Mouse (Mus musculus): ENCODE results near the gene Tmco5. TPM values are rescaled to one million over a fixed set of nuclear protein-coding genes. Genes with fewer than 3 reads are reported as not detected.

Tmco5 gene
- polyA plus RNA-seq, 1 experiment, result not detected

- H3K4me1 ChIP-seq (ENCODE audit: control insufficient read depth, insufficient read depth, low read length), result peaks cover 9% of the 10 kb centered on the region
- H3K27me3 ChIP-seq (ENCODE audit: control insufficient read depth, insufficient read depth, low read length), result no peaks in the 10 kb centered on the region
- no peak overlapping the region for H3K27ac ChIP-seq (ENCODE audit: insufficient read depth, low read length)
- 38% methylated on average over 7 of the region's 7 CpGs for WGBS
- no peak overlapping the region for H3K4me3 ChIP-seq (replicated peaks; ENCODE audit: insufficient read depth, low read depth, low read length)
- no peak for DNase-seq
- TF ChIP-seq POLR2A (IDR thresholded peaks at IDR 0.05; ENCODE audit: borderline replicate concordance, insufficient read depth, low read length) (no peak), CTCF (IDR thresholded peaks at IDR 0.05; ENCODE audit: borderline replicate concordance, insufficient read depth, low read depth, low read length) (no peak)
These were observed 34.0 kb downstream of the Tmco5 start for GRCm38 (mm10) chr2:116912334-116913070.

- TF ChIP-seq POLR2A (IDR thresholded peaks at IDR 0.05; ENCODE audit: borderline replicate concordance, insufficient read depth, low read length) (no peak), CTCF (IDR thresholded peaks at IDR 0.05; ENCODE audit: borderline replicate concordance, insufficient read depth, low read depth, low read length) (no peak)
- H3K4me1 ChIP-seq (ENCODE audit: control insufficient read depth, insufficient read depth, low read length), result no peaks in the 10 kb centered on the region; the same call in 1 of the 2 replicates
- H3K27me3 ChIP-seq (ENCODE audit: control insufficient read depth, insufficient read depth, low read length), result no peaks in the 10 kb centered on the region
- WGBS, result 73% methylated on average over 20 of the region's 20 CpGs
- DNase-seq, result peak in 1 of 2 experiments; percentile 12
- no peak overlapping the region for H3K4me3 ChIP-seq (replicated peaks; ENCODE audit: insufficient read depth, low read depth, low read length)
- H3K27ac ChIP-seq (ENCODE audit: insufficient read depth, low read length), result no peak overlapping the region
These were observed 35.4 kb downstream of the Tmco5 start for GRCm38 (mm10) chr2:116913677-116914405.

- Histone ChIP-seq H3K4me3 (replicated peaks; ENCODE audit: insufficient read depth, low read depth, low read length) (no peak overlapping the region), H3K27me3 (ENCODE audit: control insufficient read depth, insufficient read depth, low read length) (no peaks in the 10 kb centered on the region), H3K4me1 (ENCODE audit: control insufficient read depth, insufficient read depth, low read length) (no peaks in the 10 kb centered on the region; the same call in 1 of the 2 replicates), H3K27ac (ENCODE audit: insufficient read depth, low read length) (no peak overlapping the region)
- no peak for DNase-seq
- TF ChIP-seq POLR2A (IDR thresholded peaks at IDR 0.05; ENCODE audit: borderline replicate concordance, insufficient read depth, low read length) (no peak), CTCF (IDR thresholded peaks at IDR 0.05; ENCODE audit: borderline replicate concordance, insufficient read depth, low read depth, low read length) (no peak)
- 86% methylated on average over 4 of the region's 4 CpGs for WGBS
These were observed 36.1 kb downstream of the Tmco5 start for GRCm38 (mm10) chr2:116914636-116915035.

GRCm38 (mm10) chr2:116918598-116918997 lies 40.1 kb downstream of the Tmco5 start:
- Histone ChIP-seq H3K27ac (ENCODE audit: insufficient read depth, low read length) (no peak overlapping the region), H3K4me3 (replicated peaks; ENCODE audit: insufficient read depth, low read depth, low read length) (no peak overlapping the region), H3K27me3 (ENCODE audit: control insufficient read depth, insufficient read depth, low read length) (no peaks in the 10 kb centered on the region), H3K4me1 (ENCODE audit: control insufficient read depth, insufficient read depth, low read length) (no peaks in the 10 kb centered on the region; the same call in 1 of the 2 replicates)
- no peak for DNase-seq
- WGBS, result 63% methylated on average over 3 of the region's 3 CpGs
- TF ChIP-seq CTCF (IDR thresholded peaks at IDR 0.05; ENCODE audit: borderline replicate concordance, insufficient read depth, low read depth, low read length) (no peak), POLR2A (IDR thresholded peaks at IDR 0.05; ENCODE audit: borderline replicate concordance, insufficient read depth, low read length) (no peak)

- H3K27me3 ChIP-seq (ENCODE audit: control insufficient read depth, insufficient read depth, low read length), result no peaks in the 10 kb centered on the region
- DNase-seq, result no peak
- TF ChIP-seq CTCF (IDR thresholded peaks at IDR 0.05; ENCODE audit: borderline replicate concordance, insufficient read depth, low read depth, low read length) (no peak), POLR2A (IDR thresholded peaks at IDR 0.05; ENCODE audit: borderline replicate concordance, insufficient read depth, low read length) (no peak)
- H3K4me3 ChIP-seq (replicated peaks; ENCODE audit: insufficient read depth, low read depth, low read length), result no peak overlapping the region
- no peak overlapping the region for H3K27ac ChIP-seq (ENCODE audit: insufficient read depth, low read length)
- WGBS, result 65% methylated on average over 9 of the region's 9 CpGs
- no peaks in the 10 kb centered on the region for H3K4me1 ChIP-seq (ENCODE audit: control insufficient read depth, insufficient read depth, low read length)
These were observed 44.3 kb downstream of the Tmco5 start for GRCm38 (mm10) chr2:116922580-116923500.

- WGBS, result 48% methylated on average over 3 of the region's 3 CpGs
- TF ChIP-seq CTCF (IDR thresholded peaks at IDR 0.05; ENCODE audit: borderline replicate concordance, insufficient read depth, low read depth, low read length) (no peak), POLR2A (IDR thresholded peaks at IDR 0.05; ENCODE audit: borderline replicate concordance, insufficient read depth, low read length) (no peak)
- no peak for DNase-seq
- H3K4me1 ChIP-seq (ENCODE audit: control insufficient read depth, insufficient read depth, low read length), result no peaks in the 10 kb centered on the region
- H3K27ac ChIP-seq (ENCODE audit: insufficient read depth, low read length), result no peak overlapping the region
- no peak overlapping the region for H3K4me3 ChIP-seq (replicated peaks; ENCODE audit: insufficient read depth, low read depth, low read length)
- no peaks in the 10 kb centered on the region for H3K27me3 ChIP-seq (ENCODE audit: control insufficient read depth, insufficient read depth, low read length)
These were observed 45.2 kb downstream of the Tmco5 start for GRCm38 (mm10) chr2:116923684-116924083.

GRCm38 (mm10) chr2:116924292-116924691 lies 45.8 kb downstream of the Tmco5 start:
- Histone ChIP-seq H3K4me1 (ENCODE audit: control insufficient read depth, insufficient read depth, low read length) (no peaks in the 10 kb centered on the region), H3K4me3 (replicated peaks; ENCODE audit: insufficient read depth, low read depth, low read length) (no peak overlapping the region), H3K27me3 (ENCODE audit: control insufficient read depth, insufficient read depth, low read length) (no peaks in the 10 kb centered on the region), H3K27ac (ENCODE audit: insufficient read depth, low read length) (no peak overlapping the region)
- WGBS, result 82% methylated on average over 7 of the region's 7 CpGs
- DNase-seq, result no peak
- TF ChIP-seq POLR2A (IDR thresholded peaks at IDR 0.05; ENCODE audit: borderline replicate concordance, insufficient read depth, low read length) (no peak), CTCF (IDR thresholded peaks at IDR 0.05; ENCODE audit: borderline replicate concordance, insufficient read depth, low read depth, low read length) (no peak)

Measured in cerebellum, adult 2 months (tissue).